8 mouse cellular contexts compared by ENCODE assay signal in genomic region chr16:92519820-92520492, GRCm38 (mm10). TPM values are rescaled to one million over a fixed set of nuclear protein-coding genes. Genes with fewer than 3 reads are reported as not detected.
DNase-seq lines count a peak whose midpoint lies in the region; ATAC-seq and TF ChIP-seq lines count a peak whose summit lies in the region.

No protein-coding gene starts in this region.

- H3K4me1 ChIP-seq in hindbrain, embryonic 14.5 days (replicated peaks; ENCODE audit: control insufficient read depth, insufficient read depth, low read length): no peaks in the 10 kb centered on the region
- H3K4me1 ChIP-seq in hindbrain, embryonic 13.5 days (replicated peaks): peaks cover 2% of the 10 kb centered on the region; the same call in 1 of the 2 replicates
- 0 out of 2 replicates have a peak, but pooled peaks cover 5% of the 10 kb centered on the region for H3K4me1 ChIP-seq in E14TG2a.4 (replicated peaks; ENCODE audit: low read depth, low read length)
- no peaks in the 10 kb centered on the region for H3K4me1 ChIP-seq in cortical plate, adult 2 months (ENCODE audit: control insufficient read depth, insufficient read depth, low read length)
- H3K4me1 ChIP-seq in neural tube, embryonic 11.5 days (ENCODE audit: control insufficient read depth, insufficient read depth, low read length): no peaks in the 10 kb centered on the region

- H3K36me3 ChIP-seq in hindbrain, embryonic 14.5 days (replicated peaks; ENCODE audit: control insufficient read depth, insufficient read depth): no peaks in the 10 kb centered on the region
- no peaks in the 10 kb centered on the region for H3K36me3 ChIP-seq in hindbrain, embryonic 13.5 days
- H3K36me3 ChIP-seq in E14TG2a.4 (ENCODE audit: insufficient read depth, low read length): no peaks in the 10 kb centered on the region
- H3K36me3 ChIP-seq in neural tube, embryonic 11.5 days (ENCODE audit: control insufficient read depth, insufficient read depth, low read length): no peaks in the 10 kb centered on the region

- no peaks in the 10 kb centered on the region for H3K9me3 ChIP-seq in hindbrain, embryonic 14.5 days (ENCODE audit: control insufficient read depth, low read length)
- H3K9me3 ChIP-seq in hindbrain, embryonic 13.5 days: no peaks in the 10 kb centered on the region
- no peaks in the 10 kb centered on the region for H3K9me3 ChIP-seq in E14TG2a.4 (ENCODE audit: low read length)
- H3K9me3 ChIP-seq in neural tube, embryonic 11.5 days (ENCODE audit: control insufficient read depth, low read length): no peaks in the 10 kb centered on the region

- H3K4me2 ChIP-seq in hindbrain, embryonic 14.5 days (replicated peaks): no peak overlapping the region
- H3K4me2 ChIP-seq in hindbrain, embryonic 13.5 days: no peak overlapping the region
- no peak overlapping the region for H3K4me2 ChIP-seq in neural tube, embryonic 11.5 days (ENCODE audit: low read depth)

- no peak overlapping the region for H3K9ac ChIP-seq in hindbrain, embryonic 14.5 days
- no peak overlapping the region for H3K9ac ChIP-seq in hindbrain, embryonic 13.5 days
- no peak overlapping the region for H3K9ac ChIP-seq in neural tube, embryonic 11.5 days (ENCODE audit: low read length)

- 57% methylated on average over 13 of the region's 13 CpGs for WGBS in hindbrain, embryonic 14.5 days
- WGBS in hindbrain, embryonic 13.5 days: 56% methylated on average over 13 of the region's 13 CpGs
- 52% methylated on average over 13 of the region's 13 CpGs for WGBS in neural tube, embryonic 11.5 days

- H3K4me3 ChIP-seq in hindbrain, embryonic 14.5 days (replicated peaks; ENCODE audit: low read length): no peak overlapping the region
- no peak overlapping the region for H3K4me3 ChIP-seq in hindbrain, embryonic 13.5 days
- H3K4me3 ChIP-seq in E14TG2a.4 (replicated peaks; ENCODE audit: low read length): no peak overlapping the region
- no peak overlapping the region for H3K4me3 ChIP-seq in cortical plate, adult 2 months (ENCODE audit: insufficient read depth, low read length)
- no peak overlapping the region for H3K4me3 ChIP-seq in neural tube, embryonic 11.5 days (ENCODE audit: low read depth, low read length)

- ATAC-seq in hindbrain, embryonic 14.5 days (ENCODE audit: low FRiP score): no peak
- no peak for ATAC-seq in hindbrain, embryonic 13.5 days (ENCODE audit: low FRiP score)
- no peak for ATAC-seq in neural tube, embryonic 11.5 days (ENCODE audit: insufficient read depth, low FRiP score, low TSS enrichment)

- no peak overlapping the region for H3K27ac ChIP-seq in hindbrain, embryonic 14.5 days
- no peak overlapping the region for H3K27ac ChIP-seq in hindbrain, embryonic 13.5 days
- H3K27ac ChIP-seq in cortical plate, adult 2 months (ENCODE audit: insufficient read depth, low read length): no peak overlapping the region
- no peak overlapping the region for H3K27ac ChIP-seq in neural tube, embryonic 11.5 days (ENCODE audit: low read depth, low read length)

- DNase-seq in hindbrain, embryonic 14.5 days (ENCODE audit: low spot score): peak; percentile 44
- DNase-seq in B cell, adult 2 months: peak; percentile 27 to 29
- DNase-seq in layer of hippocampus, postnatal 36 days: peak; percentile 20 to 30
- DNase-seq in neural tube, embryonic 11.5 days (ENCODE audit: low spot score): peak; percentile 43
- DNase-seq in gastrocnemius, adult 8-10 months (ENCODE audit: low spot score in 2 of 2): no peak

- TF ChIP-seq CTCF in E14TG2a.4 (conservative IDR thresholded peaks at IDR 0.05; ENCODE audit: low read length): peak; percentile 46
- peak; percentile 67 for TF ChIP-seq CTCF in cortical plate, adult 2 months (IDR thresholded peaks at IDR 0.05; ENCODE audit: extremely low read depth, insufficient read depth, low read length)

- no peaks in the 10 kb centered on the region for H3K27me3 ChIP-seq in hindbrain, embryonic 14.5 days (ENCODE audit: control insufficient read depth, insufficient read depth, low read length)
- 0 out of 2 replicates have a peak, but pooled peaks cover 2% of the 10 kb centered on the region for H3K27me3 ChIP-seq in hindbrain, embryonic 13.5 days
- peaks cover 11% of the 10 kb centered on the region for H3K27me3 ChIP-seq in E14TG2a.4 (ENCODE audit: insufficient read depth, low read length)
- H3K27me3 ChIP-seq in neural tube, embryonic 11.5 days (ENCODE audit: control insufficient read depth, insufficient read depth, low read length): no peaks in the 10 kb centered on the region

- TF ChIP-seq POLR2A in cortical plate, adult 2 months (IDR thresholded peaks at IDR 0.05; ENCODE audit: extremely low read depth, insufficient read depth, low read length): no peak

RNA-seq across cellular contexts. Expression of gene Clic6, which starts 34.4 kb away (rescaled TPM):
- polyA plus RNA-seq in hindbrain, embryonic 14.5 days (2014; fragmentation: Nextera tagmentation; extraction: Ambion mirVana): 6.5 and 9.3 TPM in 2 replicates
- 4.8 and 11.5 TPM in 2 replicates for polyA plus RNA-seq in hindbrain, embryonic 13.5 days (2015; fragmentation: Nextera tagmentation; extraction: Ambion mirVana)
- polyA plus RNA-seq in cortical plate, adult 2 months (2012; rRNA removed): 0.38 and 1.5 TPM in 2 replicates
- 1 to 10 TPM in 1 of 2 experiments, under 1 TPM in 1; 1.00 to 3.7 TPM for total RNA-seq in layer of hippocampus, postnatal 36 days (2021)
- polyA plus RNA-seq in neural tube, embryonic 11.5 days (2014; fragmentation: Nextera tagmentation; extraction: Ambion mirVana): 0.34 and 0.37 TPM in 2 replicates
- total RNA-seq in gastrocnemius, adult 8-10 months (2022): under 1 TPM in 2 of 4 experiments, not detected in 2; 0.10 to 0.11 TPM

RNA-seq across cellular contexts. Expression of gene Rcan1, which starts 49.3 kb away (rescaled TPM):
- 76.8 and 92.3 TPM in 2 replicates for polyA plus RNA-seq in hindbrain, embryonic 14.5 days (2014; fragmentation: Nextera tagmentation; extraction: Ambion mirVana)
- polyA plus RNA-seq in hindbrain, embryonic 13.5 days (2015; fragmentation: Nextera tagmentation; extraction: Ambion mirVana): 56.5 and 56.6 TPM in 2 replicates
- 50.0 and 50.9 TPM in 2 replicates for polyA plus RNA-seq in cortical plate, adult 2 months (2012; rRNA removed)
- total RNA-seq in layer of hippocampus, postnatal 36 days (2021): 10 to 100 TPM; 44.8 to 46.5 TPM
- 45.6 and 48.2 TPM in 2 replicates for polyA plus RNA-seq in neural tube, embryonic 11.5 days (2014; fragmentation: Nextera tagmentation; extraction: Ambion mirVana)
- total RNA-seq in gastrocnemius, adult 8-10 months (2022): 100 to 1,000 TPM in 1 of 4 experiments, 10 to 100 TPM in 3; 60.7 to 178 (median 77.4) TPM

Comparison
In these comparisons a context has a peak if more than half of its experiments do, and no peak if none do; other contexts are left out.
1. DNase-seq: peak in hindbrain, embryonic 14.5 days (single experiment), B cell, adult 2 months (2 of 2), layer of hippocampus, postnatal 36 days (2 of 2) and neural tube, embryonic 11.5 days (single experiment); none in gastrocnemius, adult 8-10 months (0 of 2).